Mouse (Mus musculus): ENCODE data around the gene Dhx9. TPM values are rescaled to one million over a fixed set of nuclear protein-coding genes. Genes with fewer than 3 reads are reported as not detected.

Gene Dhx9
- total and polyA plus RNA-seq, 2 experiments from 2014 or later, result 32.0 to 109 TPM

DNA sequence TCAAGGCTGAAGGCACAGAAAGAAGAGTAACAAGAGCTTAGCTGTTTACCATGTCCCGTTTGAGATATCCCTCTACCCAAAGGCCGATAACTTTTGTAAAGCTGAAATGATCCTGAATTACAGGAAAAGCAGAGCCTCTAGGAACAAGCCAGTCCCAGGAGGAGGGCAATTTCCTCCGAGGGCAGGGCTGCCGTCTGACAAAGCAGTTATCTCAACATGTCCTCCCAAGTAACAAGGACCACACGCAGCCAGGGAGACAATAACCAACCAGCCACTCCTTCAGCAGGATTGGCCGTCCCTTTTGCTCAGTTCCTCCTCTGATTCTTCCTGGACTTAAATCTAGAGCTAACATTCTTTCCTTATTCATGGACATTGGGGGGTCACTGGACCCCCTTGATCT lies 6.5 kb upstream of the Dhx9 start:
- WGBS, result 30% methylated on average over 6 of the region's 6 CpGs
- no peak overlapping the region for H3K4me2 ChIP-seq (ENCODE audit: low read depth)
- TF ChIP-seq CTCF (IDR thresholded peaks at IDR 0.05; ENCODE audit: low read depth), result no peak
- no peak overlapping the region for H3K27ac ChIP-seq (ENCODE audit: low read depth, low read length)
- no peak for ATAC-seq
- no peaks in the 10 kb centered on the region for H3K9me3 ChIP-seq (ENCODE audit: low read length)
- H3K9ac ChIP-seq, result no peak overlapping the region
- no peaks in the 10 kb centered on the region for H3K27me3 ChIP-seq (ENCODE audit: insufficient read depth, low read length)
- H3K4me3 ChIP-seq (ENCODE audit: low read depth, low read length), result no peak overlapping the region
- DNase-seq, result no peak
- no peaks in the 10 kb centered on the region for H3K4me1 ChIP-seq (ENCODE audit: insufficient read depth)
- H3K36me3 ChIP-seq (ENCODE audit: insufficient read depth), result no peaks in the 10 kb centered on the region

DNA sequence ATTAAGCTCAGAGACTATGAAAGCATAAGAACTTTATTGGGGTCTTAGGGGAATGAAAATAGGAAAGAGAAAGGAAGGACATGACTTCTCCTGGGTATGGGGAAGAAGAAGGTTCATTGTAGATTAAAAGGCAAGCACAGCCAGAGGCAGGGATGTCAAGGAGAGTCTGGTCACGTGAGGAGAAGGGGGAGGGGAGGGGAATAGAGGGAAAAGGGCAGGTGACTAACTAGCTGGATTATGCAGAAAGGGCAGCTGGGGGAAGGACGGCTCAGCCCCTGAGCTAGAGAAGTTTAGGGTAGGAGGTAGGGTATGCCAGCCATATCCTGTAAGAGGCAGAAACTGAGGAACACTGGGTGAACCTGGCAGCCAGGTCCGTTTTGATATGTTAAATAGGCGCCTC lies 5.9 kb upstream of the Dhx9 start:
- H3K4me1 ChIP-seq (ENCODE audit: insufficient read depth), result no peaks in the 10 kb centered on the region
- no peaks in the 10 kb centered on the region for H3K27me3 ChIP-seq (ENCODE audit: insufficient read depth, low read length)
- no peak overlapping the region for H3K4me2 ChIP-seq (ENCODE audit: low read depth)
- no peak overlapping the region for H3K27ac ChIP-seq (ENCODE audit: low read depth, low read length)
- H3K36me3 ChIP-seq (ENCODE audit: insufficient read depth), result no peaks in the 10 kb centered on the region
- H3K9ac ChIP-seq, result no peak overlapping the region
- 19% methylated on average over 4 of the region's 4 CpGs for WGBS
- no peak overlapping the region for H3K4me3 ChIP-seq (ENCODE audit: low read depth, low read length)
- no peaks in the 10 kb centered on the region for H3K9me3 ChIP-seq (ENCODE audit: low read length)
- ATAC-seq (no peak), DNase-seq (no peak)
- no peak for TF ChIP-seq CTCF (IDR thresholded peaks at IDR 0.05; ENCODE audit: low read depth)

DNA sequence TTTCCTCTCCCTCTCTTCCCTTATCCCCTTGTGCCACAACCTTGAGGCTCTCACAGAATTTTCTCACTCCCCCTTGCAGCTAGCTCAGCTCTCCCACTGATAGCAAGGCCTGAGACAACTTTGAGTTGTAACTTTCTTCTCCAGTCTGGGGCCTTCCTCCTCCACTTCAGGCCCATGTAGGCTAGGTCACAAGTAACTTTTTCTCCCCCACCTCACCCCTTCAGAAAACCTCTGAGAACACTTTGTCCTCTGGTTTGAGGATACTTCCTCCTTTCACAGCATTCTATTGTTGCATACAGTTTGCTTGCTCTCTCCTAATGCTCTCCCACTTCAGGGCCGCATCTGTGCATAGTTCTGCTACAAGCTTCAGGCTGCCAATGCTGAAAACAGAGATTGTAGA lies 4.4 kb upstream of the Dhx9 start:
- ATAC-seq (no peak), DNase-seq (no peak)
- Histone ChIP-seq H3K4me3 (ENCODE audit: low read depth, low read length) (no peak overlapping the region), H3K27me3 (ENCODE audit: insufficient read depth, low read length) (no peaks in the 10 kb centered on the region), H3K27ac (ENCODE audit: low read depth, low read length) (no peak overlapping the region), H3K36me3 (ENCODE audit: insufficient read depth) (no peaks in the 10 kb centered on the region), H3K9me3 (ENCODE audit: low read length) (no peaks in the 10 kb centered on the region), H3K4me1 (ENCODE audit: insufficient read depth) (no peaks in the 10 kb centered on the region), H3K4me2 (ENCODE audit: low read depth) (no peak overlapping the region), H3K9ac (no peak overlapping the region)
- WGBS, result 96% methylated on average over 1 of the region's 1 CpGs
- no peak for TF ChIP-seq CTCF (IDR thresholded peaks at IDR 0.05; ENCODE audit: low read depth)

DNA sequence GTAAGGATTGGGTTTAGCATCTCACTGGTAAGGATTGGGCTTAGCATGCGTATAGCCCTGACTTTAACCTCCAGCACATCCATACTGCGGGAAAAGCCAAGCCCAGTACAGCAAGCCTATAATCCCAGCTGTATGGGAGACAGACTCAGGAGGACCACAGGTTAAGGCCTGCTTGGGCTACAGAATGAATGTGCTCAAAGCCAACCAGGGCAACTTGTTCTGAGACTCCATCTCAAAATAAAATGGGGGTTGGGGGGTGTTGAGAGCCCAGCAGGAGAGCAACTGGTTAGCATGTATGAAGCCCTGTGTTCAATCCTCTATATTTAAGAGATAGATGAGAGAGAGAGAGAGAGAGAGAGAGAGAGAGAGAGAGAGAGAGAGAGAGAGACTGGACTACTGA lies 3.9 kb upstream of the Dhx9 start:
- DNase-seq (no peak), ATAC-seq (no peak)
- H3K4me2 ChIP-seq (ENCODE audit: low read depth), result no peak overlapping the region
- WGBS, result 82% methylated on average over 2 of the region's 2 CpGs
- H3K9me3 ChIP-seq (ENCODE audit: low read length), result no peaks in the 10 kb centered on the region
- no peaks in the 10 kb centered on the region for H3K27me3 ChIP-seq (ENCODE audit: insufficient read depth, low read length)
- TF ChIP-seq CTCF (IDR thresholded peaks at IDR 0.05; ENCODE audit: low read depth), result no peak
- H3K27ac ChIP-seq (ENCODE audit: low read depth, low read length), result no peak overlapping the region
- no peaks in the 10 kb centered on the region for H3K36me3 ChIP-seq (ENCODE audit: insufficient read depth)
- H3K4me3 ChIP-seq (ENCODE audit: low read depth, low read length), result no peak overlapping the region
- H3K4me1 ChIP-seq (ENCODE audit: insufficient read depth), result no peaks in the 10 kb centered on the region
- no peak overlapping the region for H3K9ac ChIP-seq

DNA sequence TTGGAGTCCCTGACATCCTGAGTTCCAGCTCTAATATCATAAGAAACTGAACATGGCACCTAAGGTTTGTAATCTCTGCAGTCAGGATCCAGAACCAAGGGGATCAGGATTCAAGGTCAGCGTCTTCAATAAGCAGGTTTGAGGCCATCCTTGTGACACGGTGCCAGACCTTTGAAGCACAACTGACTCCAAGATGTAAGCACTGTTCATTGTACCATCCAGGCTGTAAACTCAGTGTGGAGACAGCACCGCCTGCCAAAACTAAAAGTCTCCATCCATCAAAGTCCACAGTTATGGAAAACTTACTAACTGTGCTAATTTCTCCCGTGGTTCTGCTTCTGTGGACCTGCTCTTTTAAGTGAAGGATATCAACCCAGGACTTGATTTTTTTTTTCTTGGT lies 2.5 kb upstream of the Dhx9 start:
- H3K4me2 ChIP-seq (ENCODE audit: low read depth), result no peak overlapping the region
- H3K27ac ChIP-seq (ENCODE audit: low read depth, low read length), result no peak overlapping the region
- H3K9me3 ChIP-seq (ENCODE audit: low read length), result no peaks in the 10 kb centered on the region
- no peaks in the 10 kb centered on the region for H3K27me3 ChIP-seq (ENCODE audit: insufficient read depth, low read length)
- no peak overlapping the region for H3K9ac ChIP-seq
- DNase-seq (no peak), ATAC-seq (no peak)
- H3K4me1 ChIP-seq (ENCODE audit: insufficient read depth), result peaks cover 11% of the 10 kb centered on the region; the same call in 1 of the 2 replicates
- H3K4me3 ChIP-seq (ENCODE audit: low read depth, low read length), result no peak overlapping the region
- 85% methylated on average over 4 of the region's 4 CpGs for WGBS
- TF ChIP-seq CTCF (IDR thresholded peaks at IDR 0.05; ENCODE audit: low read depth), result no peak
- no peaks in the 10 kb centered on the region for H3K36me3 ChIP-seq (ENCODE audit: insufficient read depth)

DNA sequence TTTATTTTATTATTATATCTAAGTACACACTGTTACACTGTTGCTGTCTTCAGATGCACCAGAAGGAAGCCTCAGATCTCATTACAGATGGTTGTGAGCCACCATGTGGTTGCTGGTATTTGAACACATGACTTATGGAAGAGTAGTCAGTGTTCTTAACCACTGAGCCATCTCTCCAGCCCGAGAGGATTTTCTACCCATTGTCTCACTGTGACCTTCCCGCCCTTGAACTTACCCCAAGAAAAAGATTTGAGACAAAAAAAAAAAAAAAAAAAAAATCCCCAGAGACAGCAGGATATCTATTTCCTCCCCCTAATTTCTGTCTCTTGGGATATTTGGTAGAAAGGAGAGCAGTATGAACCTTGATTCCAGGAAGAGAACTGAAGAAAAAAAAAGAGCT lies 2.1 kb upstream of the Dhx9 start:
- 47% methylated on average over 2 of the region's 2 CpGs for WGBS
- DNase-seq, result no peak

DNA sequence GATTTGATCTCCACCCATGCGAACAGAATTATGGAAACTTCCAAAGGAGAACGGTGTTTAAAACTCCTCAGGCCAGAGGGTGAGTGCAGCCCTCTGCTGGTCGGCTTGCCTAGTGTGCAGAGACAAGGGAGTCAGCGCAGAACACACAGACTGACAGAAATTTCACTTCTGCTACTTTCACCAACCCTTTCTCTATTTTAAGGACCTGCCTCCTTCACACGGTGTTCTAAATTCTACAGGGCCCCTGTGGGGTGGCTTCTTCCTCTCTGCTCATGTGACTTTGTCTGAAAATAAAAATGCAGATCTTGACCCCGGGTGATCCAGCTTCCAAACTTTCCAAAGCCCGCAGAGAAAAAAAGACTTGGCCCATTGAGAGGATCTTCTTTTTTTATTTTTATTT lies 1.7 kb upstream of the Dhx9 start:
- no peak overlapping the region for H3K4me2 ChIP-seq (ENCODE audit: low read depth)
- TF ChIP-seq CTCF (IDR thresholded peaks at IDR 0.05; ENCODE audit: low read depth), result 0 out of 2 replicates have a peak, but pooled peaks have one; percentile 17
- DNase-seq, result no peak

More for the DNA sequence above, 2.1 kb upstream of the Dhx9 start:
- Histone ChIP-seq H3K9ac (no peak overlapping the region), H3K36me3 (ENCODE audit: insufficient read depth) (no peaks in the 10 kb centered on the region), H3K27ac (ENCODE audit: low read depth, low read length) (no peak overlapping the region), H3K9me3 (ENCODE audit: low read length) (no peaks in the 10 kb centered on the region), H3K27me3 (ENCODE audit: insufficient read depth, low read length) (no peaks in the 10 kb centered on the region), H3K4me3 (ENCODE audit: low read depth, low read length) (no peak overlapping the region), H3K4me2 (ENCODE audit: low read depth) (no peak overlapping the region), H3K4me1 (ENCODE audit: insufficient read depth) (peaks cover 13% of the 10 kb centered on the region; the same call in 1 of the 2 replicates)
- no peak for ATAC-seq
- no peak for TF ChIP-seq CTCF (IDR thresholded peaks at IDR 0.05; ENCODE audit: low read depth)

More for the DNA sequence above, 1.7 kb upstream of the Dhx9 start:
- Histone ChIP-seq H3K9me3 (ENCODE audit: low read length) (no peaks in the 10 kb centered on the region), H3K4me3 (ENCODE audit: low read depth, low read length) (no peak overlapping the region), H3K4me1 (ENCODE audit: insufficient read depth) (peaks cover 17% of the 10 kb centered on the region; the same call in 1 of the 2 replicates), H3K9ac (no peak overlapping the region), H3K27me3 (ENCODE audit: insufficient read depth, low read length) (no peaks in the 10 kb centered on the region), H3K27ac (ENCODE audit: low read depth, low read length) (no peak overlapping the region), H3K36me3 (ENCODE audit: insufficient read depth) (no peaks in the 10 kb centered on the region)
- ATAC-seq, result no peak
- 51% methylated on average over 7 of the region's 7 CpGs for WGBS

Measured in forebrain, postnatal 0 days (tissue).